Mouse (Mus musculus) left cerebral cortex, postnatal 36 days (tissue): ENCODE data around the gene Fgf22. TPM values are rescaled to one million over a fixed set of nuclear protein-coding genes. Genes with fewer than 3 reads are reported as not detected.
"Not testable (repeated sequence)": the region's sequence is repeated elsewhere in the genome, so short reads cannot be mapped to it uniquely, and the experiment has no call there.

Experiments used
- DNase-seq, 2 experiments: peaks; one replicate each; pipeline ENCODE4 v3.0.0; 2021 to 2022; ENCODE audit warnings: low spot score in 2 of 2, mixed read lengths in 1 of 2
- intact Hi-C: fragments of 180-260 bp; cut with DNase I; formaldehyde crosslinking; loops from one replicate; pipeline ENCODE4 v1.15.1; 2025
- total RNA-seq, 2 experiments: library from RNA; stranded (reverse); gene quantifications; 2 replicates each; pipeline ENCODE4 v1.2.3; 2021

Gene Fgf22
- total RNA-seq, 2 experiments from 2014 or later = 4.0 to 4.7 TPM

- intact Hi-C loops = no loop called here
- DNase-seq = peak; percentile 59 to 72
Observed at GRCm38 (mm10) chr10:79728323-79729249, 26.3 kb upstream of the Fgf22 start.

DNA sequence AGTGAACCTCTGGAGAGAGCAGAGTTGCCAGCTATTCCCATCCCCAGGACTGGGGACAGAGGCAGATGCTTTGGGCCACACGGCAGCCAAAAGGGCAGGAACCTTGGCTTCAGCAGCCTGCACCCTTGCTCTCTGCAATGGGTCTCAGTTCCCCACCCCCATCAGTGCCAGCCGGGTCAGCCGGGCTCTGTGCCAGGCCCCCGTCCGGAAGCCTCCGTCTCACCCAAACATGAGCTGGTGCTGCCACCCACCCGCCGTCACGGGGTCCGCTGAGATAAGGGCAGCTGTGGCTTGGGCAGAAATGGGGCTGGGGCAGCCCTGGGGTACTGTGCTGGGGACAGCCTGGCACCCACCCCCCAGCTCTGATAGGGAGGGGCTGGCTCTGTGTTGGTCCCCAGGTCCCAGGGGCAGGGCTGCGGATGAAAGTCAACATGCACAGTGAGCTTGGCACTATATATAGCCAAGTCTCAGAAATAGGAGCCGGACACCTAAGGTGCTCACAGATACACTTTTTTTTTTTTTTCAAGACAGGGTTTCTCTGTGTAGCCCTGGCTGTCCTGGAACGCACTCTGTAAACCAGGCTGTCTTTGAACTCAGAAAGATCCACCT, 25.4 kb upstream of the Fgf22 start:
- DNase-seq = peak in 1 of 2 experiments; percentile 50
- intact Hi-C loops = no loop called here

GRCm38 (mm10) chr10:79732500-79732899, 22.4 kb upstream of the Fgf22 start:
- intact Hi-C loops = no loop called here

DNA sequence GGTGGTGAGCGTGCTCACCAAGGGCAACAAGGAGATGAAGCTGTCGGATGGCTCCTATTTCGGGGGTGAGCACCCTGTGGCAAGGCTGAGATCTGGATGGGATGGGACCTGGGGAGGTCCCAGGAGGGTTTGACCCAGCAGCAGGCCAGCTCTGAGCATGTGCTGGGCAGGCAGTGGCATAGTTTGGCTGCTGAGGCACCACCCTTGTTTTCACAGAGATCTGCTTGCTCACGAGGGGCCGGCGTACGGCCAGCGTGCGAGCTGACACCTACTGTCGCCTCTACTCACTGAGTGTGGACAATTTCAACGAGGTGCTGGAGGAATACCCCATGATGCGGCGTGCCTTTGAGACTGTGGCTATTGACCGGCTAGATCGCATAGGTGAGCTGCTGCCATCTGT, 21.0 kb upstream of the Fgf22 start:
- intact Hi-C loops = no loop called here
- no peak for DNase-seq

More at GRCm38 (mm10) chr10:79732500-79732899, 22.4 kb upstream of the Fgf22 start:
- no peak for DNase-seq

DNA sequence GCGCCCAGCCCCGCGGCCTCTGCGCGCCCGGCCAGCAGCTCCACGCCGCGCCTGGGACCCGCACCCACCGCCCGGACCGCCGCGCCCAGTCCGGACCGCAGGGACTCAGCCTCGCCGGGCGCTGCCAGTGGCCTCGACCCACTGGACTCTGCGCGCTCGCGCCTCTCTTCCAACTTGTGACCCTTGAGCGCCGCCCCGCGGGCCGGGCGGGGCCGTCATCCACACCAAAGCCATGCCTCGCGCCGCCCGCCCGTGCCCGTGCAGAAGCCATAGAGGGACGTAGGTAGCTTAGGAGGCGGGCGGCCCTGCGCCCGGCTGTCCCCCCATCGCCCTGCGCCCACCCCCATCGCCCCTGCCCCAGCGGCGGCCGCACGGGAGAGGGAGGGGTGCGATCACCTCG, 19.5 kb upstream of the Fgf22 start:
- intact Hi-C loops = no loop called here
- DNase-seq = no peak

GRCm38 (mm10) chr10:79736706-79737105, 18.2 kb upstream of the Fgf22 start:
- no peak for DNase-seq
- intact Hi-C loops = no loop called here

DNA sequence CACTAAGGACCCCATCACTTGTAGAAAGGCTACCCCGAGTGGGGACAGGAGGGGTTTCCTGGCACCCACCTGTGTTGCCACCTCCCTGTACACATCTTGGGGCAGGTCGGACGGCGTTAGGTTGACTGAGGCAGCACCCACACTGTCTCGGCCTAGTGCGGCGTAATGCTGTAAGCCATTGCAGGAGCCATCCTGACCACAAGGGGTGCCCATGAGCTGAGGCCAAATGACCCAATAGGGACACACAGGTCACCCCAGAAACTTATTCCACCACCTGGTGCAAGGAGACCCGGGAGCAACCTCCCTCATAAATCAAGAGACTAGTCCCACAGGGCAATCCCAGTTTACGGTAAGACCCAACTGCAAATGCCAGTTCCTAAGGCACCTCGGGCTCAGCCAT, 16.6 kb upstream of the Fgf22 start:
- no peak for DNase-seq
- intact Hi-C loops = no loop called here

DNA sequence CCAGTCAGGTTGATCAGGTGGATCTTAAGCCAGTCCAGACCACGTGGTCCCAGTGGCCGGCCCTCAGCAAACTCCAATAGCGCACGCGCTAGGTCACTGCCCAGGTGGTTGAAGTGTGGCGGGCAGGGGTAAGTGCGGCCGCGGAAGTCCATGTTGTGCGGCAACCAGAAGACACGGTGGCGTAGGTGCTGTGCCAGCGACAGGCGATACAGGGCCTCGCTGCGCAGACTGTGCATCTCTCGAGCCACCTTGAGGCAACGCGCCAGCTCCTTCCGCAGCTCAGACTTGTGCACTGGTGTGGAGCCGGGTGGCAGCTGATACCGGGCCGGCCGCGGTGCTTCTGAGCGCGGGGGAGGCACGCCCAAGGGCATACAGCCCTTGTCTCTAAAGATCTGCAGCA, 15.6 kb upstream of the Fgf22 start:
- DNase-seq = no peak
- intact Hi-C loops = no loop called here

DNA sequence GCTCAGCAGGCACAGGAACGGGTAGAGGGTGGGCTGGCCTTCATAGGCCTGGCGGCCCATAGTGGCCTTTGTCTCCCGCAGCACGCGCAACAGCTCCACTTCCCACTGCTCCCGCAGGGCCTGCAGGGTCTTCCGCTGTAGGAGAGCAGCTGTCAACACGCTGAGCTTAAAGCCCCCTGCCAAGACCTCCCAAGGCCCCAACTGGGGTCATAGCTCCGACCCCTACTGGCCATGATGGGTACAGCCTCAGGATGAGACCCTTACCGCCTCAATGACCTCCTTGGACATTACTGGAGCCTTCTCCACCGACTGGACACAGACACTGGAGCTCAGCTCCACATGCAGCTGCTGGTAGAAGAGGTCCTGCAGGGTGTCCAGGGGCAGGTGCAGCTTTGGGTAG, 14.0 kb upstream of the Fgf22 start:
- intact Hi-C loops = no loop called here
- no peak for DNase-seq

- intact Hi-C loops = no loop called here
- no peak for DNase-seq
Observed at GRCm38 (mm10) chr10:79743161-79743560, 11.7 kb upstream of the Fgf22 start.

- DNase-seq = no peak
- intact Hi-C loops = no loop called here
Observed at GRCm38 (mm10) chr10:79743650-79744365, 11.1 kb upstream of the Fgf22 start.

DNA sequence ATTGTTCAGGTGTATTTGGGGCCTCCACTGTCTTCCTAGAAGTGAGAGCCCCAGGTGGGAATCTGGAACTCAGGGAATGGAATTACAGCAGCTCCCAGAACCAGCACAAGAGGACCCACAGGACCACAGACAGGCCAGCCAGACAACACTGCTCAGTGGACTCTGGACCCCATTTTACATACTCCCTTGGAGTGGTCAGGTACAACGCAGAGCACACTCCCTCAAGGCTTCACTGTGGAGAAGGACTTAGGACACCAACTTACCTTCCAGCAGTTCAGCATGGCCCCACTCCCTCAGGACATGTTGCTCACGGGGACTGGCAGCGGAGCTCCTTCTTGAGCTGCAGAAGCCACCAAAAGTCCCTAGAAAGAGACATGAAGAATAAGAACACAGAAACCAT, 9.5 kb upstream of the Fgf22 start:
- intact Hi-C loops = no loop called here
- no peak for DNase-seq

- DNase-seq = peak; percentile 95
- intact Hi-C loops = no loop called here
Observed at GRCm38 (mm10) chr10:79745898-79746773, 8.7 kb upstream of the Fgf22 start, which contains the start of gene Polrmt. Gene Polrmt, minus strand, starts transcription at chr10:79746581.

DNA sequence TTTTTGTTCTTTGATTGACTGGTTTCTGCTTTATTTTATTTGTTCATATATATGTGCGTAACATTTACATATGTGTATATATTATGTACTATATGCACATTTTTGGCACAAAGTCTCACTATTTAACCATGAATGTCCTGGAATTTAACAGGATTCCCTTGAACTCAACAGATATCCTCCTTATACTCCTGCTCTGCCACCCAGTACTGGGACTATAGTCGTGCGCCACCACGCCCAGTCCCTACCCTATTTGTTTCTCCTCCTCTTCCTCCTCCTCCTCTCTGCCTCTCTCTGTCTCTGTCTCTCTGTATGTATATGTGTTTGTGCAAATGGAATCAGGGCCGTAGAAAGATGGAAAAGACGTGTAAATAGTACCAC, 8.1 kb upstream of the Fgf22 start:
- no peak for DNase-seq
- intact Hi-C loops = no loop called here

GRCm38 (mm10) chr10:79748496-79748895, 6.4 kb upstream of the Fgf22 start:
- intact Hi-C loops = no loop called here
- no peak for DNase-seq

DNA sequence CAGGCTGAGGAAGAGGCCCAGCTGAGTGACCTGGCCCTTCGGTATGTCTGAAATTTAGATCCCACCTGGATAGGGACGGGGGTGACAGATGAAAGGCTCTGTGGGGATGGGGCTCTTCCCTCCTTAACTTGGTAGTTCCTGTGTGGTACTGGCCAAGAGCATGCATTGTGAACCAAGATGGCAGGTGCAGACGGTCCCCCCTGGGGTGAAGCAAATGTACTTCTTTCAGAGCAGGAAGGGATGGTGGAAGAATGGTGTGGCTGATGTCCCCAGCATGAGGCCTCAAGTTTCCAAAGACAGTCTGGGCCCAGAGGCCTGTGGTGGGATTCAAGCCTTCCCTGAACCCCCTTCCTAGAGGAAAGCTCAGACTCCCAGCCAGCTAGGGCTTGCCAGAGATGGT, 978 bp downstream of the Fgf22 start:
- intact Hi-C loops = no loop called here
- no peak for DNase-seq

DNA sequence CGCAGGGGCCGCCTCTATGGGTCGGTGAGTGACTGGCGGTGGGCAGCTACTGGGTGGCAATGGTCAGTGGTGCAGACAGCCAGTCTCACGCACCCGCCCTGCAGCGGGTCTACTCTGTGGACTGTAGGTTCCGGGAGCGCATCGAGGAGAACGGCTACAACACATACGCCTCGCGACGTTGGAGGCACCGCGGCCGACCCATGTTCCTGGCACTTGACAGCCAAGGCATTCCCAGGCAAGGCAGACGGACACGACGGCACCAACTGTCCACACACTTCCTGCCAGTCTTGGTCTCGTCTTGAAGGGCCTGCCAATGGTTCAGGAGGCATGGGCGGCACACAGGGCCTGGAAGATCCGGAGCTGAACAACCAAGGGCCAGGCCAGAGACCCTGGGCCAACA, 1.8 kb downstream of the Fgf22 start:
- intact Hi-C loops = no loop called here

DNA sequence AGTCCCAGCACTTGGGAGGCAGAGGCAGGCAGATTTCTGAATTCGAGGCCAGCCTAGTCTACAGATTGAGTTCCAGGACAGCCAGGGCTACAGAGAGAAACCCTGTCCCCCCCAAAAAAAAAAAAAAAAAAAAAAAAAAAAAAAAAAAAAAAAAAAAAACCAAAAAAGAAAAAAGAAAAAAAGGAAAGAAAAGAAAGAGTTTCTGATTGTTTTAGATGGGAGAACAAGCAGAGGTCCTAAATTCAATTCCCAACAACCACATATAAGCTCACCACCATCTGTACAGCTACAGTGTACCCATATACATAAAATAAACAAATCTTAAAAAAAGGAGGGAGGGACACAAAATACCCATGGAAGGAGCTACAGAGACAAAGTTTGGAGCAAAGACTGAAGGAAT, 4.8 kb downstream of the Fgf22 start:
- intact Hi-C loops, DNase-seq: not testable (repeated sequence)

More for the DNA sequence above, 1.8 kb downstream of the Fgf22 start:
- no peak for DNase-seq

GRCm38 (mm10) chr10:79760603-79761143, 5.8 kb downstream of the Fgf22 start:
- DNase-seq = no peak
- intact Hi-C loops = no loop called here
